ENCODE assay signal across 19 mouse cellular contexts in the genomic region with DNA sequence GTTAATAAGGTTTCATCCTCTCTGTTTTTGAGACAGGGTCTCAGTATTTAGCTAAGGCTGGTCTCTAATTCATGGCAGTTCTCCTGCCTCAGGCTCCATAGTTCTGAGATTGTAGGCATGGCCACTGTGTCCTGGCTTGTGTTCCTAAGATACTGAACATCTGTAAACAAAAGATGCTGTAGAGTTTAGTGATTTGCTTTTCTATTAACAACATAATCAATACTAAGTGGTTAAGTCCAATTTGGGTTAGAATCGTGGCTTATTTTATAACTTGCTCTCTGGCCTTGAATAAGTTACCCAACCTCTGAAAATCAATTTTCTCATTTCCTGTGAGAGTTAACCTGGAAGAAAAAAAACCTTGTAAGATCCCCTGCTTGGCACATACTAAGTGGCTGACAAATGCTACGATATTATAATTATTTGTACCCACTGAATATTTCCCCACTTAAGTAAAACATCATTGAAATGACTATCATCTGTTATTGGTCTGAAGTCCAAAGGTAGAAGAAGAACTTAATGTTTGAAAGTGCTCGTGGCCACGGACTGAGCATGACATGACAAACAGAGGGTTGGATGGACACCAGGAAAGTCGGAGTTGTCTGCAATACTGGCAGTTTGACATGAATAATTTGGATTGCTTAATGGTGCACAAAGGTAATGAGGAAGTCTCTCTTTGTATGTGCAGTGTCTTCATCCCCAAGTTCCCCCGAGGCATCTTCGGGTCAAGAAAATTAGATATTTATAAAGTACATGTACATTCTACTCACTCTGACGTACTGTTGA. TPM values are rescaled to one million over a fixed set of nuclear protein-coding genes. Genes with fewer than 3 reads are reported as not detected.
DNase-seq lines count a peak whose midpoint lies in the region; ATAC-seq and TF ChIP-seq lines count a peak whose summit lies in the region.
"Had no signal": no experiment of that assay in that cellular context is flagged by ENCODE, and none has a peak within 500 bp of the region (broad histone marks: within the 10 kb centered on the region; RNA-seq: fewer than 3 reads in every experiment).

No protein-coding gene starts in this region.

- TF ChIP-seq CTCF in lung, adult 2 months (IDR thresholded peaks at IDR 0.05; ENCODE audit: insufficient read depth, low read length) = no peak
- no peak for TF ChIP-seq CTCF in liver, postnatal 0 days (IDR thresholded peaks at IDR 0.05; ENCODE audit: low read depth)

- no peak for TF ChIP-seq POLR2A in lung, adult 2 months (IDR thresholded peaks at IDR 0.05; ENCODE audit: borderline replicate concordance, extremely low read depth, low read depth, low read length)

- no peaks in the 10 kb centered on the region for H3K9me3 ChIP-seq in liver, postnatal 0 days (ENCODE audit: low read length)
- H3K9me3 ChIP-seq: forebrain, embryonic 13.5 days; hindbrain, embryonic 15.5 days; limb, embryonic 13.5 days had no signal

- H3K4me3 ChIP-seq in lung, adult 2 months (replicated peaks; ENCODE audit: extremely low read depth, low read depth, low read length) = no peak overlapping the region
- H3K4me3 ChIP-seq in liver, postnatal 0 days (ENCODE audit: low read depth, low read length) = 0 out of 2 replicates have a peak overlapping the region, but pooled peaks have one; percentile 1
- H3K4me3 ChIP-seq: forebrain, embryonic 13.5 days; heart, adult 2 months; hindbrain, embryonic 15.5 days; limb, embryonic 13.5 days had no signal

- peak overlapping the region; percentile 49 for H3K4me2 ChIP-seq in liver, postnatal 0 days (ENCODE audit: low read depth, low read length)
- H3K4me2 ChIP-seq: forebrain, embryonic 13.5 days; hindbrain, embryonic 15.5 days; limb, embryonic 13.5 days had no signal

- no peaks in the 10 kb centered on the region for H3K4me1 ChIP-seq in lung, adult 2 months (ENCODE audit: control insufficient read depth, insufficient read depth, low read length)
- peaks cover 4% of the 10 kb centered on the region; the same call in 1 of the 2 replicates for H3K4me1 ChIP-seq in liver, postnatal 0 days (ENCODE audit: insufficient read depth)
- H3K4me1 ChIP-seq: forebrain, embryonic 13.5 days; hindbrain, embryonic 15.5 days had no signal

- ATAC-seq in liver, postnatal 0 days = peak; percentile 92
- ATAC-seq: forebrain, embryonic 13.5 days; intestine, embryonic 16.5 days had no signal

- H3K27ac ChIP-seq in liver, postnatal 0 days (ENCODE audit: low read depth) = peak overlapping the region; percentile 89
- H3K27ac ChIP-seq: forebrain, embryonic 13.5 days; heart, adult 2 months; hindbrain, embryonic 15.5 days; limb, embryonic 13.5 days had no signal

- no peak overlapping the region; the same call in 1 of the 2 replicates for H3K9ac ChIP-seq in liver, postnatal 0 days (replicated peaks)
- H3K9ac ChIP-seq: forebrain, embryonic 13.5 days; hindbrain, embryonic 15.5 days; limb, embryonic 13.5 days had no signal

- DNase-seq in kidney, adult 8-10 months = peak; percentile 12 to 30
- DNase-seq in kidney, adult 18-20 months = no peak
- peak; percentile 5 for DNase-seq in lung, postnatal 25 days (ENCODE audit: low spot score)
- DNase-seq in lung, adult 2 months = no peak
- peak; percentile 74 for DNase-seq in gonadal fat pad, adult 2 months (ENCODE audit: low read depth)
- peak; percentile 38 for DNase-seq in liver, postnatal 0 days
- DNase-seq in gastrocnemius, adult 8-10 months (ENCODE audit: low spot score in 2 of 2) = no peak
- DNase-seq: adrenal gland, postnatal 25 days; cerebellum, adult 11-12 months; gastrocnemius, postnatal 10 days; heart, adult 2 months; heart, postnatal 4 days; right cerebral cortex, adult 18-20 months; thymus, postnatal 36 days had no signal

- WGBS in lung, adult 2 months = 68% methylated on average over 8 of the region's 8 CpGs
- WGBS in liver, postnatal 0 days (ENCODE audit: insufficient replicate concordance) = 24% methylated on average over 8 of the region's 8 CpGs

- H3K36me3 ChIP-seq in liver, postnatal 0 days (replicated peaks; ENCODE audit: insufficient read depth, low read length) = no peaks in the 10 kb centered on the region
- H3K36me3 ChIP-seq: hindbrain, embryonic 15.5 days; limb, embryonic 13.5 days had no signal

- peak; percentile 76 for TF ChIP-seq EP300 in liver, postnatal 0 days (IDR thresholded peaks at IDR 0.05; ENCODE audit: low read depth)

- H3K27me3 ChIP-seq in liver, postnatal 0 days (ENCODE audit: insufficient read depth, low read length) = no peaks in the 10 kb centered on the region
- H3K27me3 ChIP-seq: forebrain, embryonic 13.5 days; hindbrain, embryonic 15.5 days; limb, embryonic 13.5 days had no signal

RNA-seq across cellular contexts. Expression of a gene that starts 46.4 kb away (rescaled TPM):
- polyA plus RNA-seq in lung, adult 2 months (2012; rRNA removed) = 4.1 and 12.4 TPM in 2 replicates
- polyA plus RNA-seq in gonadal fat pad, adult 2 months (2012; rRNA removed) = 4.6 and 38.7 TPM in 2 replicates
- 15,780 and 16,843 TPM in 2 replicates for polyA plus RNA-seq in liver, postnatal 0 days (2015; fragmentation: Nextera tagmentation; extraction: Ambion mirVana)
- 10 to 100 TPM in 1 of 4 experiments, under 1 TPM in 2, not detected in 1; 0.18 to 11.6 (median 0.34) TPM for total RNA-seq in gastrocnemius, adult 8-10 months (2022)
- total RNA-seq: heart, adult 2 months; layer of hippocampus, postnatal 25 days had no signal
- polyA plus RNA-seq: forebrain, embryonic 13.5 days had no signal

RNA-seq across cellular contexts. Expression of a gene that starts 47.3 kb away (rescaled TPM):
- 0.57 and 1.8 TPM in 2 replicates for polyA plus RNA-seq in lung, adult 2 months (2012; rRNA removed)
- polyA plus RNA-seq in gonadal fat pad, adult 2 months (2012; rRNA removed) = 2.5 and 3.2 TPM in 2 replicates
- 2.4 and 2.8 TPM in 2 replicates for polyA plus RNA-seq in liver, postnatal 0 days (2015; fragmentation: Nextera tagmentation; extraction: Ambion mirVana)
- total RNA-seq in gastrocnemius, adult 8-10 months (2022) = under 1 TPM; 0.19 to 0.46 (median 0.31) TPM

RNA-seq across cellular contexts. Expression of a gene that starts 48.0 kb away (rescaled TPM):
- polyA plus RNA-seq in lung, adult 2 months (2012; rRNA removed) = 16.2 and 22.4 TPM in 2 replicates
- polyA plus RNA-seq in gonadal fat pad, adult 2 months (2012; rRNA removed) = 34.5 and 38.9 TPM in 2 replicates
- 9.3 and 10.8 TPM in 2 replicates for polyA plus RNA-seq in liver, postnatal 0 days (2015; fragmentation: Nextera tagmentation; extraction: Ambion mirVana)
- 10 to 100 TPM; 46.3 to 52.5 (median 48.1) TPM for total RNA-seq in gastrocnemius, adult 8-10 months (2022)

Comparison
In these comparisons a context has a peak if more than half of its experiments do, and no peak if none do; other contexts are left out.
1. DNase-seq: peak in kidney, adult 8-10 months (2 of 2), lung, postnatal 25 days (single experiment), gonadal fat pad, adult 2 months (single experiment) and liver, postnatal 0 days (single experiment); none in kidney, adult 18-20 months (single experiment), lung, adult 2 months (single experiment) and gastrocnemius, adult 8-10 months (0 of 2).
2. RNA of a gene that starts 46.4 kb away (polyA plus RNA-seq): 15,780 to 16,843 TPM in liver, postnatal 0 days; 4.1 to 12.4 TPM in lung, adult 2 months and 4.6 to 38.7 TPM in gonadal fat pad, adult 2 months; every median in the first group is over 100 times any median in the second.